Mouse (Mus musculus) megakaryocyte, embryonic 14.5 days (primary cell): ENCODE measurements around the gene Ccr10.

Experiments
- FLI1 ChIP-seq: IDR thresholded peaks from 2 replicates; pipeline ENCODE4 v1.6.1; 2012; ENCODE audit warnings: low read length, inconsistent platforms, mixed read lengths
- GATA1 ChIP-seq: IDR thresholded peaks from 3 replicates; pipeline ENCODE4 v1.6.1; 2012; ENCODE audit warnings: mixed read lengths, low read length, inconsistent platforms, borderline replicate concordance

DNA sequence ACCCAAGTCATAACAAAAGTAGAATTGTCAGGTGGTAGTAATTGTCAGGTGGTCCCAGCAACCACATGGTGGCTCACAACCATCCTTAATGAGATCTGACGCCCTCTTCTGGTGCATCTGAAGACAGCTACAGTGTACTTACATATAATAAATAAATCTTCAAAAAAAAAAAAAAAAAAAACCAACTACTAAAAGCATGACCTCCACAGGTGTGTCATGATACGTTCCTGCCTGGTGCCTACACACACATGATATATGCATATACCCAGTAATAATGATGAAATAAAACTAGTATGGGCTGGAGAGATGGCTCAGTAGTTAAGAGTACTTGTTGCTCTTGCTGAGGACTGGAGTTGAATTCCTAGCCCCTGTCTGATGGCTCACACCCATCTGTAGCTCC lies 24.2 kb downstream of the Ccr10 start:
- no peak for TF ChIP-seq GATA1
- no peak for TF ChIP-seq FLI1
